Mouse (Mus musculus) kidney, adult 2 months (tissue): ENCODE measurements around the gene AA986860. TPM values are rescaled to one million over a fixed set of nuclear protein-coding genes. Genes with fewer than 3 reads are reported as not detected.

ENCODE experiments used
- DNase-seq: peaks from one replicate; pipeline ENCODE4 v3.0.0; 2021
- H3K27ac ChIP-seq: fragments of 200-500 bp; 2 replicates; pipeline ENCODE4 v1.5.1; 2012; ENCODE audit warnings: low read depth, low read length, control low read depth, inconsistent platforms; ENCODE audit not compliant: insufficient read depth
- H3K27me3 ChIP-seq: fragments of 200-500 bp; replicated peaks from 2 replicates; pipeline ENCODE4 v1.6.1; 2012; ENCODE audit warnings: mild to moderate bottlenecking, moderate library complexity, low read length, inconsistent platforms; ENCODE audit not compliant: control insufficient read depth, insufficient read depth
- H3K36me3 ChIP-seq: fragments of 200-500 bp; 2 replicates; pipeline ENCODE4 v1.6.1; 2012; ENCODE audit warnings: mild to moderate bottlenecking, moderate library complexity, low read length, inconsistent platforms; ENCODE audit not compliant: control insufficient read depth, insufficient read depth
- H3K4me1 ChIP-seq: fragments of 200-500 bp; 2 replicates; pipeline ENCODE4 v1.6.1; 2011; ENCODE audit warnings: low read length; ENCODE audit not compliant: control insufficient read depth, insufficient read depth
- H3K4me3 ChIP-seq: fragments of 200-500 bp; 2 replicates; pipeline ENCODE4 v1.5.1; 2011; ENCODE audit warnings: mild to moderate bottlenecking, low read depth, low read length, control low read depth; ENCODE audit not compliant: insufficient read depth
- CTCF ChIP-seq: fragments of 200-500 bp; conservative IDR thresholded peaks from 2 replicates; pipeline ENCODE4 v1.5.1; 2011; ENCODE audit warnings: low read depth, mild to moderate bottlenecking, control low read depth, low read length, moderate library complexity, mixed read lengths; ENCODE audit not compliant: insufficient read depth, insufficient read length
- POLR2A ChIP-seq: fragments of 200-500 bp; IDR thresholded peaks from one replicate; pipeline ENCODE4 v1.6.1; 2011; ENCODE audit warnings: low read depth, low read length, control low read depth
- WGBS: fragments of 180-500 bp; shearing (Covaris S2); methylation state at CpG from one replicate; pipeline ENCODE4 v1.1.7; 2018; 5-methylcytosine and 5-hydroxymethylcytosine counted together
- polyA plus RNA-seq: library from polyadenylated mRNA; depleted of rRNA; stranded (reverse); fragments of >200 nt; gene quantifications from 2 replicates; pipeline ENCODE4 v1.2.3, GENCODE M21; 2012

Gene AA986860
- polyA plus RNA-seq, 1 experiment: 8.8 TPM

- no peak overlapping the region for H3K4me3 ChIP-seq
- H3K4me1 ChIP-seq: no peaks in the 10 kb centered on the region
- WGBS: 86% methylated on average over 1 of the region's 1 CpGs
- H3K27ac ChIP-seq: no peak overlapping the region
- H3K27me3 ChIP-seq: no peaks in the 10 kb centered on the region
- DNase-seq: no peak
- no peaks in the 10 kb centered on the region for H3K36me3 ChIP-seq
- TF ChIP-seq CTCF (no peak), POLR2A (no peak)
Observed at GRCm38 (mm10) chr1:130743775-130744174, 12.0 kb downstream of the AA986860 start.

GRCm38 (mm10) chr1:130744217-130744616 is 12.4 kb downstream of the AA986860 start:
- WGBS: 90% methylated on average over 2 of the region's 2 CpGs
- Histone ChIP-seq H3K36me3 (no peaks in the 10 kb centered on the region), H3K4me3 (no peak overlapping the region), H3K4me1 (no peaks in the 10 kb centered on the region), H3K27ac (no peak overlapping the region), H3K27me3 (no peaks in the 10 kb centered on the region)
- DNase-seq: no peak
- TF ChIP-seq CTCF (no peak), POLR2A (no peak)

GRCm38 (mm10) chr1:130744961-130745360 is 13.2 kb downstream of the AA986860 start:
- Histone ChIP-seq H3K27me3 (no peaks in the 10 kb centered on the region), H3K4me3 (no peak overlapping the region), H3K27ac (no peak overlapping the region), H3K36me3 (no peaks in the 10 kb centered on the region), H3K4me1 (no peaks in the 10 kb centered on the region)
- TF ChIP-seq CTCF: no peak
- TF ChIP-seq POLR2A: no peak
- DNase-seq: no peak
- 88% methylated on average over 5 of the region's 5 CpGs for WGBS

GRCm38 (mm10) chr1:130745591-130745990 is 13.8 kb downstream of the AA986860 start:
- TF ChIP-seq CTCF (no peak), POLR2A (no peak)
- Histone ChIP-seq H3K36me3 (no peaks in the 10 kb centered on the region), H3K4me1 (no peaks in the 10 kb centered on the region), H3K27me3 (no peaks in the 10 kb centered on the region), H3K4me3 (no peak overlapping the region), H3K27ac (no peak overlapping the region)
- DNase-seq: no peak
- WGBS: 95% methylated on average over 3 of the region's 3 CpGs

- TF ChIP-seq POLR2A (no peak), CTCF (no peak)
- Histone ChIP-seq H3K4me3 (no peak overlapping the region), H3K27ac (no peak overlapping the region), H3K4me1 (no peaks in the 10 kb centered on the region), H3K27me3 (no peaks in the 10 kb centered on the region), H3K36me3 (no peaks in the 10 kb centered on the region)
- 87% methylated on average over 3 of the region's 3 CpGs for WGBS
- no peak for DNase-seq
Observed at GRCm38 (mm10) chr1:130746819-130747218, 15.0 kb downstream of the AA986860 start.

- 84% methylated on average over 9 of the region's 9 CpGs for WGBS
- H3K27ac ChIP-seq: no peak overlapping the region
- no peaks in the 10 kb centered on the region for H3K36me3 ChIP-seq
- no peak for TF ChIP-seq POLR2A
- TF ChIP-seq CTCF: no peak
- H3K27me3 ChIP-seq: no peaks in the 10 kb centered on the region
- DNase-seq: no peak
- H3K4me1 ChIP-seq: no peaks in the 10 kb centered on the region
- no peak overlapping the region for H3K4me3 ChIP-seq
Observed at GRCm38 (mm10) chr1:130759689-130760088, 27.9 kb downstream of the AA986860 start.

- H3K27ac ChIP-seq: no peak overlapping the region
- no peaks in the 10 kb centered on the region for H3K27me3 ChIP-seq
- H3K4me1 ChIP-seq: no peaks in the 10 kb centered on the region
- TF ChIP-seq CTCF (no peak), POLR2A (no peak)
- DNase-seq: no peak
- H3K36me3 ChIP-seq: no peaks in the 10 kb centered on the region
- 83% methylated on average over 1 of the region's 1 CpGs for WGBS
- H3K4me3 ChIP-seq: no peak overlapping the region
Observed at GRCm38 (mm10) chr1:130761597-130761996, 29.8 kb downstream of the AA986860 start.
